In genomic region chr2:61711108-61712040, GRCm38 (mm10) we compare ENCODE assay signal across 8 mouse cellular contexts. TPM values are rescaled to one million over a fixed set of nuclear protein-coding genes. Genes with fewer than 3 reads are reported as not detected.
DNase-seq lines count a peak whose midpoint lies in the region; ATAC-seq lines count a peak whose summit lies in the region.

Gene Psmd14, plus strand, starts transcription at chr2:61711694.

- DNase-seq in CD4-positive, CD25-positive, alpha-beta regulatory T cell, adult 2 months (ENCODE audit: low read depth, low spot score) = peak; percentile 92
- DNase-seq in fibroblast of lung, adult 2 months (ENCODE audit: low read depth) = peak; percentile 62
- peak; percentile 93 for DNase-seq in kidney, postnatal 14 days
- peak; percentile 85 for DNase-seq in liver, embryonic 13.5 days
- DNase-seq in neural tube, embryonic 10.5 days (ENCODE audit: extremely low spot score, low spot score) = peak; percentile 92

- ATAC-seq in heart, embryonic 14.5 days (ENCODE audit: insufficient number of reproducible peaks, insufficient read depth, low FRiP score, low read depth) = peak; percentile 97
- ATAC-seq in liver, embryonic 13.5 days (ENCODE audit: low read depth) = peak; percentile 95
- ATAC-seq in stomach, embryonic 16.5 days (ENCODE audit: insufficient read depth, low FRiP score) = peak; percentile 96

- H3K4me2 ChIP-seq in heart, embryonic 14.5 days (ENCODE audit: low read length) = peak within 1 kb of the TSS; percentile 75
- peak within 1 kb of the TSS; percentile 74 for H3K4me2 ChIP-seq in liver, embryonic 13.5 days
- H3K4me2 ChIP-seq in stomach, embryonic 16.5 days (ENCODE audit: low read depth, low read length) = peak within 1 kb of the TSS; percentile 89

- H3K9me3 ChIP-seq in heart, embryonic 14.5 days (ENCODE audit: control insufficient read depth, low read length) = no peaks in the 10 kb centered on the region
- no peaks in the 10 kb centered on the region for H3K9me3 ChIP-seq in liver, embryonic 13.5 days (replicated peaks)
- peaks cover 3% of the 10 kb centered on the region; the same call in 1 of the 2 replicates for H3K9me3 ChIP-seq in stomach, embryonic 16.5 days (replicated peaks; ENCODE audit: control insufficient read depth, low read length)

- WGBS in heart, embryonic 14.5 days = 3% methylated on average over 45 of the region's 52 CpGs
- WGBS in liver, embryonic 13.5 days (ENCODE audit: insufficient replicate concordance) = 4% methylated on average over 44 of the region's 52 CpGs
- WGBS in stomach, embryonic 16.5 days = 4% methylated on average over 47 of the region's 52 CpGs

- H3K4me1 ChIP-seq in brown adipose tissue, adult 24 weeks (ENCODE audit: control insufficient read depth, insufficient read depth, insufficient read length, low read length) = peaks cover 4% of the 10 kb centered on the region; the same call in 1 of the 2 replicates
- peaks cover 0 to 13% of the 10 kb centered on the region in 2 experiments; a peak in 1 of 4 replicates for H3K4me1 ChIP-seq in heart, embryonic 14.5 days (ENCODE audit: control insufficient read depth in 2 of 2, insufficient read depth in 2 of 2, low read length in 2 of 2)
- H3K4me1 ChIP-seq in liver, embryonic 13.5 days (replicated peaks) = peaks cover 25% of the 10 kb centered on the region
- H3K4me1 ChIP-seq in stomach, embryonic 16.5 days (ENCODE audit: control insufficient read depth, insufficient read depth, low read length) = peaks cover 7% of the 10 kb centered on the region; the same call in 1 of the 2 replicates

- 0 out of 2 replicates have a peak, but pooled peaks cover 4% of the 10 kb centered on the region for H3K36me3 ChIP-seq in heart, embryonic 14.5 days (ENCODE audit: control insufficient read depth, insufficient read depth, low read length)
- H3K36me3 ChIP-seq in liver, embryonic 13.5 days = peaks cover 5% of the 10 kb centered on the region; the same call in 1 of the 2 replicates
- no peaks in the 10 kb centered on the region for H3K36me3 ChIP-seq in stomach, embryonic 16.5 days (ENCODE audit: control insufficient read depth, insufficient read depth, low read length)

- H3K27ac ChIP-seq in brown adipose tissue, adult 24 weeks (replicated peaks; ENCODE audit: low read depth, low read length) = peak within 1 kb of the TSS; percentile 86
- peak within 1 kb of the TSS; percentile 66 to 71 for H3K27ac ChIP-seq in heart, embryonic 14.5 days (replicated peaks in 1 of 2; ENCODE audit: control insufficient read depth in 1 of 2, insufficient read depth in 1 of 2, low read depth in 2 of 2, low read length in 2 of 2)
- H3K27ac ChIP-seq in liver, embryonic 13.5 days = peak within 1 kb of the TSS; percentile 86
- H3K27ac ChIP-seq in stomach, embryonic 16.5 days (ENCODE audit: low read length) = peak within 1 kb of the TSS; percentile 94

- H3K4me3 ChIP-seq in brown adipose tissue, adult 24 weeks (ENCODE audit: insufficient read depth, low read depth, low read length) = peak within 1 kb of the TSS; percentile 95
- H3K4me3 ChIP-seq in heart, embryonic 14.5 days (ENCODE audit: control insufficient read depth in 1 of 2, insufficient read depth in 1 of 2, low read depth in 1 of 2, low read length in 2 of 2) = peak within 1 kb of the TSS; percentile 87 to 92
- peak within 1 kb of the TSS; percentile 72 for H3K4me3 ChIP-seq in liver, embryonic 13.5 days (replicated peaks)
- H3K4me3 ChIP-seq in stomach, embryonic 16.5 days (replicated peaks; ENCODE audit: low read length) = peak within 1 kb of the TSS; percentile 96

- H3K27me3 ChIP-seq in heart, embryonic 14.5 days (ENCODE audit: control insufficient read depth, insufficient read depth, low read length) = no peaks in the 10 kb centered on the region
- H3K27me3 ChIP-seq in liver, embryonic 13.5 days = no peaks in the 10 kb centered on the region
- no peaks in the 10 kb centered on the region for H3K27me3 ChIP-seq in stomach, embryonic 16.5 days (ENCODE audit: control insufficient read depth, insufficient read depth, low read length)

- peak within 1 kb of the TSS; percentile 89 for H3K9ac ChIP-seq in heart, embryonic 14.5 days (ENCODE audit: low read length)
- H3K9ac ChIP-seq in liver, embryonic 13.5 days = peak within 1 kb of the TSS; percentile 81
- H3K9ac ChIP-seq in stomach, embryonic 16.5 days (ENCODE audit: low read length) = peak within 1 kb of the TSS; percentile 92

RNA-seq across cellular contexts. Expression of gene Psmd14, which starts in this region (rescaled TPM):
- polyA plus RNA-seq in brown adipose tissue, adult 24 weeks (2012; ENCODE audit: insufficient read depth, insufficient read length, missing spikeins) = 100 and 126 TPM in 2 replicates
- polyA plus RNA-seq in heart, embryonic 14.5 days (2014; fragmentation: Nextera tagmentation; extraction: Ambion mirVana) = 128 and 134 TPM in 2 replicates
- polyA plus RNA-seq in liver, embryonic 13.5 days (2015; fragmentation: Nextera tagmentation; extraction: Ambion mirVana) = 166 and 184 TPM in 2 replicates
- polyA plus RNA-seq in stomach, embryonic 16.5 days (2015; fragmentation: Nextera tagmentation; extraction: Ambion mirVana) = 152 and 156 TPM in 2 replicates

Comparison
In these comparisons a context has a peak if more than half of its experiments do, and no peak if none do; other contexts are left out.
1. Peak in every context shown above with its lines: DNase-seq, ATAC-seq, H3K4me3 ChIP-seq and H3K27ac ChIP-seq.